Mouse (Mus musculus) kidney, adult 8-10 months (tissue): ENCODE data around the gene Dld.

ENCODE experiments used
- DNase-seq, 2 experiments: peaks; one replicate each; pipeline ENCODE4 v3.0.0; 2022

The Dld gene

GRCm38 (mm10) chr12:31320817-31321216, 30.4 kb downstream of the Dld start:
- DNase-seq = no peak

GRCm38 (mm10) chr12:31318409-31318963, 32.8 kb downstream of the Dld start:
- DNase-seq = no peak

GRCm38 (mm10) chr12:31317670-31318408, 33.4 kb downstream of the Dld start:
- no peak for DNase-seq

GRCm38 (mm10) chr12:31315961-31316360, 35.3 kb downstream of the Dld start:
- DNase-seq = no peak

GRCm38 (mm10) chr12:31314310-31314709, 36.9 kb downstream of the Dld start:
- DNase-seq = no peak

GRCm38 (mm10) chr12:31313136-31313535, 38.1 kb downstream of the Dld start:
- DNase-seq = no peak

- DNase-seq = no peak
Observed at GRCm38 (mm10) chr12:31312281-31312680, 39.0 kb downstream of the Dld start.

- DNase-seq = no peak
Observed at GRCm38 (mm10) chr12:31311671-31312265, 39.5 kb downstream of the Dld start.

- no peak for DNase-seq
Observed at GRCm38 (mm10) chr12:31310687-31311086, 40.6 kb downstream of the Dld start.

GRCm38 (mm10) chr12:31307756-31308155, 43.5 kb downstream of the Dld start:
- DNase-seq = no peak

- no peak for DNase-seq
Observed at GRCm38 (mm10) chr12:31307011-31307410, 44.2 kb downstream of the Dld start.

GRCm38 (mm10) chr12:31306075-31306675, 45.1 kb downstream of the Dld start:
- no peak for DNase-seq

- no peak for DNase-seq
Observed at GRCm38 (mm10) chr12:31302766-31303511, 48.3 kb downstream of the Dld start.

- DNase-seq = no peak
Observed at GRCm38 (mm10) chr12:31302266-31302665, 49.0 kb downstream of the Dld start.

GRCm38 (mm10) chr12:31300276-31300675, 51.0 kb downstream of the Dld start:
- no peak for DNase-seq

GRCm38 (mm10) chr12:31299676-31300197, 51.5 kb downstream of the Dld start:
- DNase-seq = no peak

- no peak for DNase-seq
Observed at GRCm38 (mm10) chr12:31299126-31299525, 52.1 kb downstream of the Dld start.

- DNase-seq = peak in 1 of 2 experiments; percentile 35
Observed at GRCm38 (mm10) chr12:31298530-31298929, 52.7 kb downstream of the Dld start.

- peak in 1 of 2 experiments; percentile 45 for DNase-seq
Observed at GRCm38 (mm10) chr12:31298122-31298521, 53.1 kb downstream of the Dld start.

GRCm38 (mm10) chr12:31296097-31296496, 55.2 kb downstream of the Dld start:
- DNase-seq = peak; percentile 45 to 52

GRCm38 (mm10) chr12:31295505-31295904, 55.7 kb downstream of the Dld start:
- DNase-seq = no peak

- no peak for DNase-seq
Observed at GRCm38 (mm10) chr12:31294996-31295395, 56.3 kb downstream of the Dld start.

GRCm38 (mm10) chr12:31294526-31294925, 56.7 kb downstream of the Dld start:
- peak in 1 of 2 experiments; percentile 41 for DNase-seq
